Mouse (Mus musculus) olfactory bulb, adult 2 months (tissue): ENCODE results near the gene Dand5. TPM values are rescaled to one million over a fixed set of nuclear protein-coding genes. Genes with fewer than 3 reads are reported as not detected.

ENCODE experiments used
- H3K27ac ChIP-seq: fragments of 200-500 bp; 2 replicates; pipeline ENCODE4 v1.5.1; 2012; ENCODE audit warnings: low read depth, low read length; ENCODE audit not compliant: insufficient read depth
- H3K4me1 ChIP-seq: fragments of 200-500 bp; 2 replicates; pipeline ENCODE4 v1.6.1; 2012; ENCODE audit warnings: low read length; ENCODE audit not compliant: control insufficient read depth, insufficient read depth
- H3K4me3 ChIP-seq: fragments of 200-500 bp; 2 replicates; pipeline ENCODE4 v1.5.1; 2012; ENCODE audit warnings: mild to moderate bottlenecking, low read depth, low read length, moderate library complexity; ENCODE audit not compliant: insufficient read depth
- CTCF ChIP-seq: fragments of 200-500 bp; IDR thresholded peaks from 2 replicates; pipeline ENCODE4 v1.5.1; 2012; ENCODE audit warnings: low read depth, mild to moderate bottlenecking, low read length, moderate library complexity; ENCODE audit not compliant: insufficient read depth
- POLR2A ChIP-seq: fragments of 200-500 bp; IDR thresholded peaks from 2 replicates; pipeline ENCODE4 v1.6.1; 2012; ENCODE audit warnings: mild to moderate bottlenecking, low read depth, low read length, moderate library complexity; ENCODE audit not compliant: insufficient read depth
- WGBS: fragments of 180-500 bp; shearing (Covaris S2); methylation state at CpG from one replicate; pipeline ENCODE4 v1.1.7; 2018; 5-methylcytosine and 5-hydroxymethylcytosine counted together
- polyA plus RNA-seq: library from polyadenylated mRNA; stranded (reverse); fragments of >200 nt; gene quantifications from 2 replicates; pipeline ENCODE4 v1.2.4, GENCODE M21; 2012; ENCODE audit warnings: low replicate concordance; ENCODE audit not compliant: missing spikeins, insufficient read depth, insufficient read length

Dand5 gene
- polyA plus RNA-seq, 1 experiment: not detected

GRCm38 (mm10) chr8:84775621-84776113, 47.0 kb downstream of the Dand5 start:
- Histone ChIP-seq H3K4me3 (no peak overlapping the region), H3K27ac (peak overlapping the region; percentile 56; the same call in 1 of the 2 replicates), H3K4me1 (peaks cover 56% of the 10 kb centered on the region)
- 49% methylated on average over 7 of the region's 7 CpGs for WGBS
- TF ChIP-seq CTCF: no peak
- no peak for TF ChIP-seq POLR2A

- peak overlapping the region; percentile 56 for H3K27ac ChIP-seq
- no peak overlapping the region for H3K4me3 ChIP-seq
- 14% methylated on average over 13 of the region's 13 CpGs for WGBS
- TF ChIP-seq CTCF (no peak), POLR2A (no peak)
- H3K4me1 ChIP-seq: peaks cover 53% of the 10 kb centered on the region
Observed at GRCm38 (mm10) chr8:84775105-84775591, 47.5 kb downstream of the Dand5 start.

GRCm38 (mm10) chr8:84774473-84774911, 48.1 kb downstream of the Dand5 start:
- Histone ChIP-seq H3K4me3 (no peak overlapping the region), H3K27ac (peak overlapping the region; percentile 56), H3K4me1 (peaks cover 47% of the 10 kb centered on the region)
- WGBS: 24% methylated on average over 10 of the region's 10 CpGs
- TF ChIP-seq CTCF: no peak
- TF ChIP-seq POLR2A: no peak

- Histone ChIP-seq H3K4me1 (peaks cover 40% of the 10 kb centered on the region), H3K4me3 (peak overlapping the region; percentile 45), H3K27ac (no peak overlapping the region)
- TF ChIP-seq CTCF (no peak), POLR2A (no peak)
- WGBS: under 1% methylated on average over 19 of the region's 19 CpGs
Observed at GRCm38 (mm10) chr8:84773833-84774232, 48.8 kb downstream of the Dand5 start.

GRCm38 (mm10) chr8:84773304-84773703, 49.3 kb downstream of the Dand5 start:
- Histone ChIP-seq H3K4me3 (peak overlapping the region; percentile 18; the same call in 1 of the 2 replicates), H3K27ac (0 out of 2 replicates have a peak overlapping the region, but pooled peaks have one; percentile 13), H3K4me1 (peaks cover 41% of the 10 kb centered on the region)
- WGBS: 10% methylated on average over 9 of the region's 9 CpGs
- TF ChIP-seq CTCF: no peak
- TF ChIP-seq POLR2A: no peak

GRCm38 (mm10) chr8:84772628-84773027, 50.0 kb downstream of the Dand5 start:
- peaks cover 39% of the 10 kb centered on the region for H3K4me1 ChIP-seq
- peak overlapping the region; percentile 59 for H3K27ac ChIP-seq
- no peak for TF ChIP-seq POLR2A
- no peak for TF ChIP-seq CTCF
- 23% methylated on average over 3 of the region's 3 CpGs for WGBS
- peak overlapping the region; percentile 43 for H3K4me3 ChIP-seq

GRCm38 (mm10) chr8:84771941-84772378, 50.7 kb downstream of the Dand5 start:
- Histone ChIP-seq H3K4me3 (peak overlapping the region; percentile 43), H3K27ac (peak overlapping the region; percentile 4), H3K4me1 (peaks cover 41% of the 10 kb centered on the region)
- TF ChIP-seq POLR2A (no peak), CTCF (no peak)
- WGBS: 23% methylated on average over 34 of the region's 34 CpGs

- H3K4me1 ChIP-seq: peaks cover 41% of the 10 kb centered on the region
- H3K27ac ChIP-seq: 0 out of 2 replicates have a peak overlapping the region, but pooled peaks have one; percentile 35
- 58% methylated on average over 5 of the region's 5 CpGs for WGBS
- H3K4me3 ChIP-seq: peak overlapping the region; percentile 43
- no peak for TF ChIP-seq CTCF
- TF ChIP-seq POLR2A: no peak
Observed at GRCm38 (mm10) chr8:84771000-84771687, 51.5 kb downstream of the Dand5 start.

- TF ChIP-seq POLR2A: no peak
- TF ChIP-seq CTCF: no peak
- 0 out of 2 replicates have a peak overlapping the region, but pooled peaks have one; percentile 12 for H3K27ac ChIP-seq
- WGBS: 43% methylated on average over 12 of the region's 12 CpGs
- peak overlapping the region; percentile 21 for H3K4me3 ChIP-seq
- peaks cover 42% of the 10 kb centered on the region for H3K4me1 ChIP-seq
Observed at GRCm38 (mm10) chr8:84770100-84770953, 52.3 kb downstream of the Dand5 start.
